Mouse (Mus musculus) kidney, adult 2 months (tissue): ENCODE data around the gene Gfra1.

Experiments
- CTCF ChIP-seq: fragments of 200-500 bp; conservative IDR thresholded peaks from 2 replicates; pipeline ENCODE4 v1.5.1; 2011; ENCODE audit warnings: low read depth, mild to moderate bottlenecking, control low read depth, low read length, moderate library complexity, mixed read lengths; ENCODE audit not compliant: insufficient read depth, insufficient read length
- POLR2A ChIP-seq: fragments of 200-500 bp; IDR thresholded peaks from one replicate; pipeline ENCODE4 v1.6.1; 2011; ENCODE audit warnings: low read depth, low read length, control low read depth

GRCm38 (mm10) chr19:58353260-58353870 lies 102.3 kb downstream of the Gfra1 start:
- TF ChIP-seq CTCF (no peak), POLR2A (no peak)
